Mouse (Mus musculus): ENCODE data around the gene Dhrs1.

Dhrs1 gene

GRCm38 (mm10) chr14:55745180-55745860, at the start of gene Dhrs1, which contains the start of gene Nop9:
TSS of gene Dhrs1 (minus strand) at chr14:55745690.
TSS of gene Nop9 (plus strand) at chr14:55745693.
- DNase-seq (ENCODE audit: extremely low read depth, insufficient read length, low spot score): peak; percentile 79

- DNase-seq (ENCODE audit: extremely low read depth, insufficient read length, low spot score): peak; percentile 45
Observed at GRCm38 (mm10) chr14:55793946-55794345, 48.5 kb upstream of the Dhrs1 start.

GRCm38 (mm10) chr14:55793461-55793860, 48.0 kb upstream of the Dhrs1 start:
- no peak for DNase-seq (ENCODE audit: extremely low read depth, insufficient read length, low spot score)

GRCm38 (mm10) chr14:55788256-55789050, 43.0 kb upstream of the Dhrs1 start, which contains the start of gene Ripk3:
TSS of gene Ripk3 (minus strand) at chr14:55788865.
- no peak for DNase-seq (ENCODE audit: extremely low read depth, insufficient read length, low spot score)

GRCm38 (mm10) chr14:55787731-55788130, 42.2 kb upstream of the Dhrs1 start:
- no peak for DNase-seq (ENCODE audit: extremely low read depth, insufficient read length, low spot score)

GRCm38 (mm10) chr14:55785195-55785594, 39.7 kb upstream of the Dhrs1 start:
- DNase-seq (ENCODE audit: extremely low read depth, insufficient read length, low spot score): no peak

- DNase-seq (ENCODE audit: extremely low read depth, insufficient read length, low spot score): no peak
Observed at GRCm38 (mm10) chr14:55783958-55784235, 38.4 kb upstream of the Dhrs1 start, which contains the start of gene Adcy4. TSS of gene Adcy4 (minus strand) at chr14:55784095.

GRCm38 (mm10) chr14:55783171-55783957, 37.9 kb upstream of the Dhrs1 start:
- no peak for DNase-seq (ENCODE audit: extremely low read depth, insufficient read length, low spot score)

- DNase-seq (ENCODE audit: extremely low read depth, insufficient read length, low spot score): no peak
Observed at GRCm38 (mm10) chr14:55782361-55782960, 37.0 kb upstream of the Dhrs1 start.

- no peak for DNase-seq (ENCODE audit: extremely low read depth, insufficient read length, low spot score)
Observed at GRCm38 (mm10) chr14:55781310-55781709, 35.8 kb upstream of the Dhrs1 start.

GRCm38 (mm10) chr14:55780736-55781135, 35.2 kb upstream of the Dhrs1 start:
- no peak for DNase-seq (ENCODE audit: extremely low read depth, insufficient read length, low spot score)

- DNase-seq (ENCODE audit: extremely low read depth, insufficient read length, low spot score): no peak
Observed at GRCm38 (mm10) chr14:55779656-55780055, 34.2 kb upstream of the Dhrs1 start.

GRCm38 (mm10) chr14:55778686-55779085, 33.2 kb upstream of the Dhrs1 start:
- no peak for DNase-seq (ENCODE audit: extremely low read depth, insufficient read length, low spot score)

- DNase-seq (ENCODE audit: extremely low read depth, insufficient read length, low spot score): no peak
Observed at GRCm38 (mm10) chr14:55777806-55778205, 32.3 kb upstream of the Dhrs1 start.

GRCm38 (mm10) chr14:55777176-55777575, 31.7 kb upstream of the Dhrs1 start:
- no peak for DNase-seq (ENCODE audit: extremely low read depth, insufficient read length, low spot score)

- DNase-seq (ENCODE audit: extremely low read depth, insufficient read length, low spot score): no peak
Observed at GRCm38 (mm10) chr14:55776711-55777110, 31.2 kb upstream of the Dhrs1 start.

- DNase-seq (ENCODE audit: extremely low read depth, insufficient read length, low spot score): no peak
Observed at GRCm38 (mm10) chr14:55769087-55769703, 23.7 kb upstream of the Dhrs1 start.

GRCm38 (mm10) chr14:55768555-55768954, 23.1 kb upstream of the Dhrs1 start:
- no peak for DNase-seq (ENCODE audit: extremely low read depth, insufficient read length, low spot score)

- DNase-seq (ENCODE audit: extremely low read depth, insufficient read length, low spot score): no peak
Observed at GRCm38 (mm10) chr14:55767519-55768414, 22.3 kb upstream of the Dhrs1 start.
